Mouse (Mus musculus): Measurements from ENCODE around the gene Foxp1.

DNA sequence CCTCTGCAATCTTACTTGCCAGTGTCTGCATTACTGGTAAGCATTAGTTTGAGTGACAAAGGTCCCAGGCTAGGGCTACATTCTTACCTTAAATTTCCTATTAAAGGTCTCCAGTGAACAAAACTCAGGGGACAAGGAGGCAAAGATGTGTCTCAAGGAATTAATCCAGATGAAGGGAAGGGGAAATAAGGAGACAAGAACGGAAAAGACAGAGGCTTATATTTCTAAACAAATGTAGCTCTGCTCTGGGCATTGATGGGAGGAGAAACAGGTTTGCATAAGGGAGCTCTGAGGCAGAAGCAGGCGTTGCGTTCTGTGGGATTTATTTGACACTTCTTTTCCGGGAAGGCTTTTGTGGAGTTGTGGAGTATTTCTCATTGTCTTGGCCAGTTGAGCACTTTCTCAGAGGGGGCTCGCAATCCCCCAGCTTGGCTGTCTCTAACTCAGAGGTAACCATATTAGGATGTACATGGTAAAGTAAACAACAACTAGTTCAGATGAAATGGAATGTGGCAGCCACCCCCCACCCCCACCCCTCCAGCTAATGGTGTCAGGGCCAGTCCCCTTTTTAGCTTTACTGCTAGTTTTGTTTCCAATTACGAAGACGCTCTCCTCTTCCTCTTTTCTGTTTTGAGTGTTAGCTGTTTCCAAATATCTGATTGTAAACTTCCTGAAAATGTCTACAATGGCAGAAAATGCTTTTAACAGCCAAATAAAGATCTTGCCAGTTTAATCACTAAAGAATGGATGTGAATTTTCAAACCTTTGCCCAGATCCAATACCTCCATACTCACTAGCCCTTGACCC is 317.5 kb downstream of the Foxp1 start:
- TF ChIP-seq CTCF (IDR thresholded peaks at IDR 0.05; ENCODE audit: borderline replicate concordance, extremely low read depth, insufficient read depth, insufficient read length) (no peak), POLR2A (IDR thresholded peaks at IDR 0.05; ENCODE audit: borderline replicate concordance, extremely low read depth, insufficient read depth, insufficient read length, poor library complexity, severe bottlenecking) (no peak)

Data from brain, embryonic 14.5 days (tissue).